ENCODE assay signal across 9 mouse cellular contexts in genomic region chr7:35264746-35265145, GRCm38 (mm10). TPM values are rescaled to one million over a fixed set of nuclear protein-coding genes. Genes with fewer than 3 reads are reported as not detected.
DNase-seq lines count a peak whose midpoint lies in the region; ATAC-seq and TF ChIP-seq lines count a peak whose summit lies in the region.
"Had no signal": no experiment of that assay in that cellular context is flagged by ENCODE, and none has a peak within 500 bp of the region (broad histone marks: within the 10 kb centered on the region; RNA-seq: fewer than 3 reads in every experiment).

No protein-coding gene starts in this region.

- no peak overlapping the region for H3K27ac ChIP-seq in liver, postnatal 0 days (ENCODE audit: low read depth)
- no peak overlapping the region for H3K27ac ChIP-seq in stomach, postnatal 0 days (replicated peaks)
- H3K27ac ChIP-seq: limb, embryonic 13.5 days had no signal

- no peaks in the 10 kb centered on the region for H3K4me1 ChIP-seq in liver, postnatal 0 days (ENCODE audit: insufficient read depth)
- H3K4me1 ChIP-seq in stomach, postnatal 0 days (replicated peaks; ENCODE audit: control insufficient read depth, insufficient read depth) = no peaks in the 10 kb centered on the region

- no peaks in the 10 kb centered on the region for H3K27me3 ChIP-seq in liver, postnatal 0 days (ENCODE audit: insufficient read depth, low read length)
- H3K27me3 ChIP-seq in stomach, postnatal 0 days (ENCODE audit: control insufficient read depth, insufficient read depth, low read length) = no peaks in the 10 kb centered on the region
- H3K27me3 ChIP-seq: limb, embryonic 13.5 days had no signal

- H3K9me3 ChIP-seq in liver, postnatal 0 days (ENCODE audit: low read length) = no peaks in the 10 kb centered on the region
- H3K9me3 ChIP-seq in stomach, postnatal 0 days (ENCODE audit: control insufficient read depth, low read length) = no peaks in the 10 kb centered on the region
- H3K9me3 ChIP-seq: limb, embryonic 13.5 days had no signal

- no peak for TF ChIP-seq EP300 in liver, postnatal 0 days (IDR thresholded peaks at IDR 0.05; ENCODE audit: low read depth)
- no peak for TF ChIP-seq EP300 in stomach, postnatal 0 days (optimal IDR thresholded peaks at IDR 0.05)

- peak; percentile 76 for TF ChIP-seq CTCF in liver, postnatal 0 days (IDR thresholded peaks at IDR 0.05; ENCODE audit: low read depth)
- TF ChIP-seq CTCF in stomach, postnatal 0 days (IDR thresholded peaks at IDR 0.05; ENCODE audit: low read depth) = peak; percentile 81

- H3K36me3 ChIP-seq in liver, postnatal 0 days (replicated peaks; ENCODE audit: insufficient read depth, low read length) = no peaks in the 10 kb centered on the region
- no peaks in the 10 kb centered on the region for H3K36me3 ChIP-seq in stomach, postnatal 0 days (ENCODE audit: control insufficient read depth, insufficient read depth, low read length)
- H3K36me3 ChIP-seq: limb, embryonic 13.5 days had no signal

- WGBS in liver, postnatal 0 days (ENCODE audit: insufficient replicate concordance) = 7% methylated on average over 6 of the region's 7 CpGs
- 6% methylated on average over 7 of the region's 7 CpGs for WGBS in stomach, postnatal 0 days

- ATAC-seq in liver, postnatal 0 days = no peak
- ATAC-seq in stomach, postnatal 0 days (ENCODE audit: low FRiP score, low TSS enrichment) = no peak

- no peak overlapping the region for H3K4me3 ChIP-seq in liver, postnatal 0 days (ENCODE audit: low read depth, low read length)
- no peak overlapping the region for H3K4me3 ChIP-seq in stomach, postnatal 0 days (ENCODE audit: low read depth, low read length)
- H3K4me3 ChIP-seq: limb, embryonic 13.5 days had no signal

- no peak overlapping the region for H3K4me2 ChIP-seq in liver, postnatal 0 days (ENCODE audit: low read depth, low read length)
- H3K4me2 ChIP-seq in stomach, postnatal 0 days (replicated peaks; ENCODE audit: low read depth) = no peak overlapping the region
- H3K4me2 ChIP-seq: limb, embryonic 13.5 days had no signal

- DNase-seq in heart, adult 9 months (ENCODE audit: low spot score in 2 of 2) = peak; percentile 25 to 28
- no peak for DNase-seq in heart, adult 11 months
- DNase-seq in 416B (ENCODE audit: low read depth) = peak; percentile 61
- peak; percentile 60 for DNase-seq in T-cell, adult 2 months (ENCODE audit: low spot score)
- peak; percentile 52 to 56 for DNase-seq in cerebellum, postnatal 36 days
- peak; percentile 74 for DNase-seq in induced T-regulatory cell, adult 2 months (ENCODE audit: low read depth)
- DNase-seq in liver, postnatal 0 days = peak; percentile 47
- peak; percentile 53 for DNase-seq in stomach, postnatal 0 days (ENCODE audit: low spot score)

- H3K9ac ChIP-seq in liver, postnatal 0 days (replicated peaks) = no peak overlapping the region
- H3K9ac ChIP-seq in stomach, postnatal 0 days (ENCODE audit: low read length) = no peak overlapping the region
- H3K9ac ChIP-seq: limb, embryonic 13.5 days had no signal

RNA-seq across cellular contexts. Expression of gene Lrp3, which starts 49.4 kb away (rescaled TPM):
- 0.61 and 0.69 TPM in 2 replicates for polyA plus RNA-seq in liver, postnatal 0 days (2015; fragmentation: Nextera tagmentation; extraction: Ambion mirVana)
- polyA plus RNA-seq in stomach, postnatal 0 days (2015; fragmentation: Nextera tagmentation; extraction: Ambion mirVana) = 1.6 and 2.6 TPM in 2 replicates

RNA-seq across cellular contexts. Expression of gene Gpatch1, which starts 53.5 kb away (rescaled TPM):
- polyA plus RNA-seq in liver, postnatal 0 days (2015; fragmentation: Nextera tagmentation; extraction: Ambion mirVana) = 4.9 and 5.6 TPM in 2 replicates
- 9.1 and 9.3 TPM in 2 replicates for polyA plus RNA-seq in stomach, postnatal 0 days (2015; fragmentation: Nextera tagmentation; extraction: Ambion mirVana)
